Mouse (Mus musculus): Measurements from ENCODE around the gene Ucn2.

The Ucn2 gene

DNA sequence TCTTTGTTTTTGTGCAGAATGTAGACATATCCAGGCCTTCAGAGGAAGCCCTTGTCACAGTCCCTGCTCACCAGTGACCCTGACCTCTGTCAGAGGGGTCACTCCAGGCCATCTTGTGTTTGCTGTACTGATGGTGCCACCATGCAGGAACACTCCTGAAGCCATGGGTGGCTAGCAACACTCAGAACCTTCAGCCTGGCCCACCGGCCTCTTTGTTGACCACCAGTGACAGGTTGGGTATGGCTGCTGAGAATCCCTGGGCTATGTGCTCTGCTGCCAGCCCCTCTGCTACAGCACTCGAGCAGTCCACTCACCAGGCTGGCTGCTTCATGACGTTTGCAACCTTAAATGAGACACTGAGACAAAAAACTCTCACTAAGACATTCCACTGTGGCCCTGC lies 44.5 kb downstream of the Ucn2 start:
- DNase-seq (ENCODE audit: low read depth in 1 of 2, low spot score in 2 of 2) = no peak

DNA sequence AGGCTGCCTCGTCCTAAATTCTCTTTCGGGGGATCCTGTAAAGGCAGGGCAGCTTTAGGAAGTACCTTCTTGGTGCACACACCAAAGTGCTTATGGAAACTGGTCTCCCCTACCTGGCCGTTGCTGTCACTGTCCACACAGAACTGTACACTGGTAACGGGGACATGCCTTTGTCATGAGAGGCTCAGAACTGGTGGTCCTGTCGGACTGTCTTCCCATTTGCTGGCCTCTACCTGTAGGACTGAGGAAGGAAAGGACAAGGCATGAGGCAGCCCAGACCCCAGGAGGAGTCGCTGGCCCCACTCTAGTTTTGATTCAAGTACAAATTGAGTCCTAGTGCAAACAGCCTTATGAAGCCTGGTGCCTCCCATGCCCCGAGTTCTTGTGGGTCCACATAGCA lies 45.2 kb downstream of the Ucn2 start:
- DNase-seq (ENCODE audit: low read depth in 1 of 2, low spot score in 2 of 2) = no peak

DNA sequence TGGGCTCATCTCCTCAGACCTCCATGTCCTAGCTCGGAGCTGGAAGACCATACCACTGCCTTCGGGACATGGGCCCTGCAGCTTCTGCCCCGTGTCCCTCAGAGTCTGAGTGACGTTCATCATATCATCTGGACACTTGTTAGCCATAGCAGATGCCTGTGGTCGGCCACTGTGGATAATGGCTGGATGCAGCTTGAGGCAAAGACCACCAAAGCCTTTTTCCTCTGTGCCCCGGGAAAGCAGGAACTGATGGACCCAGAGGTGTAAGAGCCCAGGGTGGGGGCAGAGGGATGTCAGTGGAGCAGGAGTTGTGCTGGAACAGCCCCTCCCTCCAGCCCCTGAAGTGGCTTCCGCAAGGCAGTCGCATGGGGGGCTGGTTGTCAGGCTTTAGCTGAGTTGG lies 45.9 kb downstream of the Ucn2 start:
- DNase-seq (ENCODE audit: low read depth in 1 of 2, low spot score in 2 of 2) = no peak

DNA sequence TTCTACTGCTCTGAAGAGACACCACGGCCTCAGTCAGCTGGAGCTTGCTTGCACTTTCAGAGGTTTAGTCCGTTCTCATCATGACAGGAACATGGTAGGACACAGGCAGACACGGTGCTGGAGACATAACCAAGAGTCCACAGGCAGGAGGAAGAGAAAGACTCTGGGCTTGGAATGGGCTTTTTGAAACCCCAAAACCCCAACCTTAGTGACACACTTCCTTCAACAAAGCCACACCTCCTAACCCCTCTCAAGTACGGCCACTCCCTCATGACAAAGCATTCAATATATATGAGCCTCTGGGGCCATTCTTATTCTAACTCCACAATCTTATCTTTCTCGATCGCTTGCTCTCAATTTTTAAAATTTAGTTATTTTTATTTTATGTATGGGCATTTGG lies 46.6 kb downstream of the Ucn2 start:
- DNase-seq (ENCODE audit: low read depth in 1 of 2, low spot score in 2 of 2) = no peak
